Mouse (Mus musculus): ENCODE measurements around the gene Traf2. TPM values are rescaled to one million over a fixed set of nuclear protein-coding genes. Genes with fewer than 3 reads are reported as not detected.

Traf2 gene
- 28.4 and 34.1 TPM in 2 replicates for polyA plus RNA-seq (2015; fragmentation: Nextera tagmentation; extraction: Ambion mirVana)

DNA sequence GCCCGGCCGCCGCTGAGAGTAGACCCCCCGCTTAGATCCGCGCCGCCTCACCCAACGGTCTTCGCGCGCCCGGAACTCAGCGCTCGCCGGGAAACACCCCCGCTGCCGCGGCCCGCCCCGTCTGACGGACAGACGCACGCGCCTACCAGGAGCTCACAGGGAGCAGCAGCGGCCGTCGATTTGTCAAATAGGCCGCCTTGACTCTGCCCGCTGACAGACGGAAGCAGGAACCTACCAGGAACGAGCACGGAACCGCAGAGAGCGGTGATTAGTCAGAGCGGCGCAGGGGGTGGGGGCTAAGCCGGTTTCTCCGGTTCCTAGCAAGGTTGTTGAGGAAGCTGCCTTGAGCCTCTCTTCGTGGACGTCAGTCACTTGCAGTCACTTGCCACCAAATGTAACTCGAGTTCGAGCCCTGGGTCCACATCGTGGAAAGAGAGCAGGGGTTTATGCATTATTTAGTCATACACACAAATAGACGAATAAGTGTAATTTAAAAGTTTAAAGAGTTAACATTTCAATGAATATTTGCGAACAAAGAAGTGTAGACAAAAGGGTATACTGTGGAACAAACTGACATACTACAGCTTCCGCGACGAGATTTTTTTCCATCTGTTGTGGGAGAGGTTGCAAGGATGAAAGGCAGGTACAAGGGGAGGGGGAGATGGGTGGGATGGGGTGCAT is at the start of gene Traf2:
Traf2 (minus strand) TSS at position 130 of the 681 bp plus-strand sequence.
- H3K4me1 ChIP-seq (ENCODE audit: control insufficient read depth, insufficient read depth, low read length) = peaks cover 6% of the 10 kb centered on the region
- peak; percentile 100 for ATAC-seq
- WGBS = 2% methylated on average over 48 of the region's 48 CpGs
- H3K27ac ChIP-seq (ENCODE audit: low read length) = peak within 1 kb of the TSS; percentile 67
- H3K27me3 ChIP-seq (replicated peaks; ENCODE audit: control insufficient read depth, insufficient read depth, low read length) = no peaks in the 10 kb centered on the region
- H3K4me3 ChIP-seq (ENCODE audit: low read length) = peak within 1 kb of the TSS; percentile 79
- peak within 1 kb of the TSS; percentile 88 for H3K4me2 ChIP-seq (ENCODE audit: low read depth, low read length)
- H3K9ac ChIP-seq (ENCODE audit: low read depth, low read length) = peak within 1 kb of the TSS; percentile 87
- no peaks in the 10 kb centered on the region for H3K36me3 ChIP-seq (ENCODE audit: control insufficient read depth, insufficient read depth, low read length)
- no peaks in the 10 kb centered on the region for H3K9me3 ChIP-seq (ENCODE audit: control insufficient read depth, low read length)

DNA sequence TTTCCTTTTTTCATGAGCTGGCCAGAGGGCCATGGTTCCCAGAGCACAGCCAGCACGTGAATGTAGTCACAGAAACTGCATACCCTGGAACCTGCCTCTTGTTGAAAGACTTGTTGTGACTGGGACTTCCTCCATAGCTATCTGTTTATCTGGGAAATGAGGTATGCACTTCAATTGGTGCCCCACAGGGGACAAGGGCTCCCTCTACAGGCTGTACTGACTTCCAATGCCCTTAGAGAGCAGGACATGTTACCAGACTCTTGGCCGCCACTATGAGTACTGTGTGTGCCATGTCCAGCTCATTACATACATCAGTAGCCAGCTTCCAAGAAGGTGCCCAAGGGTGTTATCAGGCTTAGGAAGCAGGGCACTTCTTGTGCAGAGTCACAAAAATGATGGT is 45.1 kb upstream of the Traf2 start:
- H3K27ac ChIP-seq (ENCODE audit: low read length) = no peak overlapping the region
- no peak overlapping the region for H3K4me3 ChIP-seq (ENCODE audit: low read length)
- H3K4me2 ChIP-seq (ENCODE audit: low read depth, low read length) = no peak overlapping the region
- no peaks in the 10 kb centered on the region for H3K9me3 ChIP-seq (ENCODE audit: control insufficient read depth, low read length)
- no peak overlapping the region for H3K9ac ChIP-seq (ENCODE audit: low read depth, low read length)
- no peaks in the 10 kb centered on the region for H3K27me3 ChIP-seq (replicated peaks; ENCODE audit: control insufficient read depth, insufficient read depth, low read length)
- peak; percentile 28; the same call in 1 of the 2 replicates for ATAC-seq
- WGBS = 83% methylated on average over 2 of the region's 2 CpGs
- no peaks in the 10 kb centered on the region for H3K4me1 ChIP-seq (ENCODE audit: control insufficient read depth, insufficient read depth, low read length)
- H3K36me3 ChIP-seq (ENCODE audit: control insufficient read depth, insufficient read depth, low read length) = peaks cover 21% of the 10 kb centered on the region

DNA sequence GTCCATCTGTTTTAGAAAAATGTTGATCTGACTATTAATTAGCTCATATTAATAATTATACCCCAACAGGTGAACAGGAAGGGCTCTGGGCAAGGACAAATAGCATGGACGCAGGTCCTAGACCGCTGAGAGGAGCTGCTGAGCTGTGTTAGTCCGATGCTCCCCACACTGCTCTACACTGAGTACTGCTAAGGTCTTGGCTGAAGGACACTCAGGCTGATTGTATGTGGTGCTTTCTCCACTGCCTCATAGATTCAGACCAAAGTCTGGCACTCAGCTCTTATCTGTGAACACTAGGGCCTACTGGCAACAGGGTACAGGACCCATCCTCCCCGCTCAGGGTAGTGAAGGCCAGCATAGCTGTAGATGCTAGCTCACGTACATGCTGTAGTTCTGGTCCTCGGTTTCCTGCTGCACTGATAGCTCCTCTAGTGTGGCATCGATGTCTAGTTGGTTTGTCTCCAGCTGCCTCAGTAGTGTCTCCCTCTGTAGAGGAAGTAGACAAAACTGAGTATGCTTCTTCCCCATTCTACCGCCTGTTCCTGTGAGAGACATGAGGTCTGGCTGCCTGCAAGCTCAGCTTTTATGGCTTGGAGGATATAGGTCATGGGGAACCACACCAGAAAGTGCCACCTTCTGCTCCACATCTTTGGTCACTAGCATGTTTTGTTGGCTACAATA is 41.6 kb upstream of the Traf2 start:
- no peaks in the 10 kb centered on the region for H3K9me3 ChIP-seq (ENCODE audit: control insufficient read depth, low read length)
- no peak overlapping the region for H3K9ac ChIP-seq (ENCODE audit: low read depth, low read length)
- H3K4me3 ChIP-seq (ENCODE audit: low read length) = no peak overlapping the region
- no peaks in the 10 kb centered on the region for H3K27me3 ChIP-seq (replicated peaks; ENCODE audit: control insufficient read depth, insufficient read depth, low read length)
- peaks cover 14% of the 10 kb centered on the region; the same call in 1 of the 2 replicates for H3K36me3 ChIP-seq (ENCODE audit: control insufficient read depth, insufficient read depth, low read length)
- no peak overlapping the region for H3K27ac ChIP-seq (ENCODE audit: low read length)
- 93% methylated on average over 8 of the region's 8 CpGs for WGBS
- no peak overlapping the region for H3K4me2 ChIP-seq (ENCODE audit: low read depth, low read length)
- no peak for ATAC-seq
- no peaks in the 10 kb centered on the region for H3K4me1 ChIP-seq (ENCODE audit: control insufficient read depth, insufficient read depth, low read length)

DNA sequence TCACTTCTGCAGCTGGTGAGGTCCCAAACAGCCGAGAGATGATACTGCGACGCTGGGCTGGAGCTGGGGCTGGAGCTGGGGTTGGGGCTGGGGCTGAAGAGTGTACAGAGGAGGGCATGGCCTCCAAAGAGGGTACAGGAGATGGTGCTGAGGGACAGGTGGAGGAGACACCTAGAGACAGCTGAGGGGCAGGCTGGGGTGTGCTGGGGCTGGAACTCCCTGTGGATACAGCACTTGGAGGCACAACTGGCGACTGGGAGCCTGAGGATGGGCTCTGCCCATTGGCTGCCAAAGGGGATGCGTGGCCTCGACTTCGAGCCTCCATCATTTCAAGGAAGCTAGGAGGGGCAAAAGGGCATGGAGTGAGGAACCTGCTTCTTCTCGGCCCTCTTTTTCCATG is 40.5 kb upstream of the Traf2 start:
- Histone ChIP-seq H3K4me2 (ENCODE audit: low read depth, low read length) (no peak overlapping the region), H3K36me3 (ENCODE audit: control insufficient read depth, insufficient read depth, low read length) (peaks cover 10% of the 10 kb centered on the region; the same call in 1 of the 2 replicates), H3K4me3 (ENCODE audit: low read length) (no peak overlapping the region), H3K4me1 (ENCODE audit: control insufficient read depth, insufficient read depth, low read length) (peaks cover 10% of the 10 kb centered on the region), H3K27ac (ENCODE audit: low read length) (no peak overlapping the region), H3K9me3 (ENCODE audit: control insufficient read depth, low read length) (no peaks in the 10 kb centered on the region), H3K27me3 (replicated peaks; ENCODE audit: control insufficient read depth, insufficient read depth, low read length) (no peaks in the 10 kb centered on the region), H3K9ac (ENCODE audit: low read depth, low read length) (no peak overlapping the region)
- ATAC-seq = no peak
- WGBS = 92% methylated on average over 8 of the region's 8 CpGs

DNA sequence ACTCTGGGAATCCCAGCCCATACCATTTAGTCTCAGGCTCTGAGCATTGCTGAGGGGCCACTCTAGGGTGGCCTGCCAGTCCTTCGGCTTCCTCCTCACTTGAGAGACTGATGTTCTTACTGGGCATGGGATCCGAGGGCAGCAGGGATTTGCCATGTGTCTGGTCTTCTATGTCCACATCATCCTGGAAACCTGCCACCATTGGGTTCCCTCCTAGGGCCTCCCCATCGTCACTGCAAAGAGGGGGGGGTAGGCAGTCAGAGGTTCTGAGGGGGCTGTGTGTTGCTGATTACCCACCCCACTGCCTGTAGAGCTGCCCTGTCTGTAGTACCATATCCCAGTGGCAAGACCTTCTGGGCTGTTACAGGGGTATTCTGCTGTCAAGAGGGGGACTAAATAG is 38.9 kb upstream of the Traf2 start:
- Histone ChIP-seq H3K4me3 (ENCODE audit: low read length) (no peak overlapping the region), H3K27me3 (replicated peaks; ENCODE audit: control insufficient read depth, insufficient read depth, low read length) (peaks cover under 1% of the 10 kb centered on the region; the same call in 1 of the 2 replicates), H3K9me3 (ENCODE audit: control insufficient read depth, low read length) (no peaks in the 10 kb centered on the region), H3K4me1 (ENCODE audit: control insufficient read depth, insufficient read depth, low read length) (peaks cover 25% of the 10 kb centered on the region), H3K36me3 (ENCODE audit: control insufficient read depth, insufficient read depth, low read length) (peaks cover 6% of the 10 kb centered on the region; the same call in 1 of the 2 replicates), H3K27ac (ENCODE audit: low read length) (no peak overlapping the region), H3K9ac (ENCODE audit: low read depth, low read length) (no peak overlapping the region), H3K4me2 (ENCODE audit: low read depth, low read length) (no peak overlapping the region)
- no peak for ATAC-seq
- 87% methylated on average over 3 of the region's 3 CpGs for WGBS

DNA sequence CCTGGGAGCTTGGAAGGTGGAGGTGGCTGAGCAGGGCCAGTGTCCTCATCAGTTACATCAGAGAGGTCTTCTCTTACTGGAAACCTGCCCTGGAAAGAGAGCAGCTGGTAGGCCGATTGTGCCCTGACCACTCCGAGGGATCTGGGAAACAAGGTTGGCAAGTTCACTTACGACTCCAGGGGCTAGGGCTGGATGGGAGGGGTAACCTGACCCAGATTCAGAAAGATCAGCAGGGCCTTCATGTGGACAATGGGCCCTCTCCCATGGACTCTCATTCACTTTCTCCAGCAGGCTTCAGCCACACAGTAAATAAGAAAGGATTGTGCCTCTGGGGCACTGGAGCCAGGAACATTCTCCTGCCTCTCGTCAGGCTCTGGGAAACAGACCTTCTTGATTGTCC is 38.1 kb upstream of the Traf2 start:
- Histone ChIP-seq H3K4me1 (ENCODE audit: control insufficient read depth, insufficient read depth, low read length) (peaks cover 32% of the 10 kb centered on the region), H3K27ac (ENCODE audit: low read length) (no peak overlapping the region), H3K9me3 (ENCODE audit: control insufficient read depth, low read length) (no peaks in the 10 kb centered on the region), H3K27me3 (replicated peaks; ENCODE audit: control insufficient read depth, insufficient read depth, low read length) (peaks cover 8% of the 10 kb centered on the region), H3K4me2 (ENCODE audit: low read depth, low read length) (no peak overlapping the region), H3K4me3 (ENCODE audit: low read length) (no peak overlapping the region), H3K9ac (ENCODE audit: low read depth, low read length) (no peak overlapping the region), H3K36me3 (ENCODE audit: control insufficient read depth, insufficient read depth, low read length) (peaks cover 6% of the 10 kb centered on the region; the same call in 1 of the 2 replicates)
- WGBS = 80% methylated on average over 4 of the region's 4 CpGs
- no peak for ATAC-seq

DNA sequence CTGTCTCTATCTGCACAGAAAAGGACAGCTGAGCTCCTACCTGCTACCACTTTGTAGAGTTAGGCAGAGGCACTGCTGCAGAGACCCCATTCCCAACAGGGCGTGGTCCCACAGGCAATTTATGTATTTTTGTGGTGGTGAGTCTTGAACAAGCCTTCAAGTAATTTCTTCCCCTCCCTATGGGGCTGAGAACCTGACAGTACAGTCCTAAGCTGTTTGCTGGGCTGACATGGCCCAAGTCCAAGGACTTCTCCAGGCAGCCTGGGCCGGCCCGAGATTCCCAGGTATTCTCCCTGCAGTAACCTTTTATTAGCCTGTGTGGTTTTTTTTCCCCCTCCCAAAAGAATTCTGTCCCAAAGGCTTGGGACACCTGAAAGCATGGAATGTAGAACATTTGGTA is 37.4 kb upstream of the Traf2 start:
- no peak for ATAC-seq
- H3K36me3 ChIP-seq (ENCODE audit: control insufficient read depth, insufficient read depth, low read length) = peaks cover 6% of the 10 kb centered on the region; the same call in 1 of the 2 replicates
- no peak overlapping the region for H3K9ac ChIP-seq (ENCODE audit: low read depth, low read length)
- peaks cover 15% of the 10 kb centered on the region for H3K27me3 ChIP-seq (replicated peaks; ENCODE audit: control insufficient read depth, insufficient read depth, low read length)
- no peak overlapping the region for H3K4me3 ChIP-seq (ENCODE audit: low read length)
- peaks cover 39% of the 10 kb centered on the region for H3K4me1 ChIP-seq (ENCODE audit: control insufficient read depth, insufficient read depth, low read length)
- H3K4me2 ChIP-seq (ENCODE audit: low read depth, low read length) = no peak overlapping the region
- WGBS = 77% methylated on average over 3 of the region's 3 CpGs
- H3K27ac ChIP-seq (ENCODE audit: low read length) = no peak overlapping the region
- H3K9me3 ChIP-seq (ENCODE audit: control insufficient read depth, low read length) = no peaks in the 10 kb centered on the region

DNA sequence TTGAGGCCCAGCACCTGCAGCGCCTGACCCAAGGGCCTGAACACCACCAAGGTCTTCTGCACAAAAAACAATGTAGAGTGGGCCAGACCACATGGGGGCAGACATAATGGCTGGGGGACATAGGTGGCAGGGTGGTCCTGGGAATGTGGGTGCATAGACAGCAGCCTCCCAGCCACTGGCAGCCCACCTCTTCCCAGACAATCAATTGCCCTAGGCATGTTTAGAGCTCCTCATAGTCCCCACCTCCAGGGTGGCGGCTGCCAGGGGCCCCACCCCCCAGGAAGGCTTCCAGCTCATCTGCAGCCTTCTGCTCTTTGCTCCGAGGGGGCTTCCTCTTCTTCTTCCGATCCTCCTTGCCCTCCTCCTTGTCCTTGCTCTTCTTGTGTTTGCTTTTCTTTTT is 36.8 kb upstream of the Traf2 start:
- H3K4me3 ChIP-seq (ENCODE audit: low read length) = no peak overlapping the region
- WGBS = 51% methylated on average over 4 of the region's 4 CpGs
- H3K9ac ChIP-seq (ENCODE audit: low read depth, low read length) = no peak overlapping the region
- H3K27ac ChIP-seq (ENCODE audit: low read length) = no peak overlapping the region
- no peak overlapping the region for H3K4me2 ChIP-seq (ENCODE audit: low read depth, low read length)
- H3K27me3 ChIP-seq (replicated peaks; ENCODE audit: control insufficient read depth, insufficient read depth, low read length) = peaks cover 21% of the 10 kb centered on the region
- H3K4me1 ChIP-seq (ENCODE audit: control insufficient read depth, insufficient read depth, low read length) = peaks cover 43% of the 10 kb centered on the region
- ATAC-seq = no peak
- H3K9me3 ChIP-seq (ENCODE audit: control insufficient read depth, low read length) = 0 out of 2 replicates have a peak, but pooled peaks cover under 1% of the 10 kb centered on the region
- peaks cover 6% of the 10 kb centered on the region; the same call in 1 of the 2 replicates for H3K36me3 ChIP-seq (ENCODE audit: control insufficient read depth, insufficient read depth, low read length)

DNA sequence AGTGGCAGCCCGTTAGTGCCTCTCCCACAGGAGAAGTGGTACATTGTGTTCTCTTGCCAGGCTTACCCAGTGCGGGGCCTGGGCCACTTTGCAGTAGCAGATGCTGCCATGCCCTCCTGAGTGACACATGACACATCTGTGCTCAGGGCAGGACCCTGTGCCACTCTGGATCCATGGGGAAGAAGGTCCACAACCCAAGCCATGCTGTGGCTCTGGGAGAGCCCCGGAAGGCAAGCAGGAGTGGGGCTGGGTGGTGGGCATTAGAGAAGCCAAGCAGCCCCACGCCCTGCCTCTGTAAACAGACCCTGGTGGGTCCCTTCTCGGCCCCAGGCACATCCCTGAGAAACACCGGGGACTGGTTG is 36.4 kb upstream of the Traf2 start:
- Histone ChIP-seq H3K4me3 (ENCODE audit: low read length) (no peak overlapping the region), H3K27me3 (replicated peaks; ENCODE audit: control insufficient read depth, insufficient read depth, low read length) (peaks cover 26% of the 10 kb centered on the region), H3K4me2 (ENCODE audit: low read depth, low read length) (no peak overlapping the region), H3K27ac (ENCODE audit: low read length) (no peak overlapping the region), H3K9ac (ENCODE audit: low read depth, low read length) (no peak overlapping the region), H3K36me3 (ENCODE audit: control insufficient read depth, insufficient read depth, low read length) (peaks cover 6% of the 10 kb centered on the region; the same call in 1 of the 2 replicates), H3K9me3 (ENCODE audit: control insufficient read depth, low read length) (0 out of 2 replicates have a peak, but pooled peaks cover 4% of the 10 kb centered on the region), H3K4me1 (ENCODE audit: control insufficient read depth, insufficient read depth, low read length) (peaks cover 48% of the 10 kb centered on the region)
- 68% methylated on average over 6 of the region's 6 CpGs for WGBS
- no peak for ATAC-seq

Data from intestine, embryonic 16.5 days (tissue).